Mouse (Mus musculus) ES-E14 (cell line): ENCODE measurements around the gene Capn5. TPM values are rescaled to one million over a fixed set of nuclear protein-coding genes. Genes with fewer than 3 reads are reported as not detected.

Experiments
- DNase-seq: peaks from one replicate; pipeline ENCODE4 v3.0.0-alpha.2; 2013; ENCODE audit warnings: low read depth, low spot score
- H3K27ac ChIP-seq: 2 replicates; pipeline ENCODE4 v1.5.1; 2012; ENCODE audit warnings: low read depth, mild to moderate bottlenecking, low read length, moderate library complexity, mixed read lengths; ENCODE audit not compliant: poor library complexity, insufficient read depth, severe bottlenecking
- H3K36me3 ChIP-seq: 2 replicates; pipeline ENCODE4 v1.6.1; 2012; ENCODE audit warnings: mild to moderate bottlenecking, low read length, moderate library complexity, mixed read lengths; ENCODE audit not compliant: control insufficient read depth, poor library complexity, insufficient read depth, severe bottlenecking
- H3K4me1 ChIP-seq, 2 experiments: fragments of 150-350 bp in 1 of 2; sonication (generic) in 1 of 2; 2 replicates each; pipeline ENCODE4 v1.6.1; 2012; ENCODE audit warnings: low read length in 2 of 2, mild to moderate bottlenecking in 1 of 2, mixed read lengths in 1 of 2; ENCODE audit not compliant: control insufficient read depth in 2 of 2, insufficient read depth in 2 of 2, poor library complexity in 1 of 2
- H3K4me3 ChIP-seq, 2 experiments: fragments of 150-350 bp in 1 of 2; sonication (generic) in 1 of 2; 2 replicates each; pipeline ENCODE4 v1.5.1; 2012; ENCODE audit warnings: low read length in 2 of 2, low read depth in 1 of 2, mild to moderate bottlenecking in 1 of 2, mixed read lengths in 1 of 2; ENCODE audit not compliant: insufficient read depth in 1 of 2, poor library complexity in 1 of 2, severe bottlenecking in 1 of 2
- H3K9ac ChIP-seq: 2 replicates; pipeline ENCODE4 v1.6.1; 2012; ENCODE audit warnings: low read depth, mild to moderate bottlenecking, low read length, mixed read lengths; ENCODE audit not compliant: poor library complexity, insufficient read depth, severe bottlenecking
- H3K9me3 ChIP-seq: fragments of 150-350 bp; sonication (generic); 2 replicates; pipeline ENCODE4 v1.6.1; 2012; ENCODE audit warnings: low read depth, mild to moderate bottlenecking, low read length; ENCODE audit not compliant: control insufficient read depth, insufficient read depth
- CHD2 ChIP-seq: IDR thresholded peaks from 2 replicates; pipeline ENCODE4 v1.6.1; 2014; ENCODE audit warnings: mild to moderate bottlenecking, low read depth, low read length, inconsistent platforms
- HCFC1 ChIP-seq: IDR thresholded peaks from 2 replicates; pipeline ENCODE4 v1.6.1; 2012; ENCODE audit warnings: low read length, inconsistent platforms, borderline replicate concordance; ENCODE audit not compliant: insufficient read depth
- MAFK ChIP-seq: IDR thresholded peaks from 2 replicates; pipeline ENCODE4 v1.6.1; 2014; ENCODE audit warnings: mild to moderate bottlenecking, low read depth, low read length, inconsistent platforms; ENCODE audit not compliant: insufficient read depth
- ZC3H11A ChIP-seq: IDR thresholded peaks from 2 replicates; pipeline ENCODE4 v1.6.1; 2012; ENCODE audit warnings: low read depth, mild to moderate bottlenecking, inconsistent platforms, low read length, borderline replicate concordance
- ZNF384 ChIP-seq: IDR thresholded peaks from 2 replicates; pipeline ENCODE4 v1.6.1; 2012; ENCODE audit warnings: low read depth, low read length, inconsistent platforms
- in situ Hi-C, 2 experiments: fragments of 600-800 bp; cut with MboI; formaldehyde crosslinking; loops; one replicate each; pipeline ENCODE4 v1.15.1; 2025; ENCODE audit warnings: low sequenced_read_pairs in 2 of 2, inconsistent platforms in 1 of 2; ENCODE audit not compliant: unreplicated experiment in 2 of 2
- total RNA-seq: library from RNA; depleted of rRNA; stranded (reverse); fragments of 300-350 nt; gene quantifications from 2 replicates; pipeline ENCODE4 v1.2.3, GENCODE M21; 2012

Capn5 gene
- total RNA-seq, 1 experiment = 5.0 TPM

DNA sequence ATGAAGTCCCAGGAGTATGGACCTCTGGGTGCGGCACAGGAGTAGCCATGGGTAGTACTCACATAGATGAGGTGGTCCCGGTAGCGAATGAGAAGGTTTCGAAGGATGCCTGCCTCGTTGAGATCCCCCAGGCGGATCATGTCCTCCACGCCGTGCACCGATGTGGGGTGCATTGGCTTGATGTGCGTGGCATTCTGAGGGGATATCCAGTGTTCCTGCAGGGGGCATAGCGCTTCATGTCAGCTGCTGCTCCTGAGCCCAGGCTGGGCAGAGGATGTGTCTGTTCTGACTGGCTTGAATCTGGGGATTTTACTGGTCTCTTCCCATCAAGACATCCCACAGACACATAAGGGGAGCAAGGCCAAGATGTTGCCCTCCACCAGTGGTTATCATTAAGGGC lies 75.6 kb downstream of the Capn5 start:
- 0 out of 2 replicates have a peak, but pooled peaks cover 2% of the 10 kb centered on the region for H3K9me3 ChIP-seq
- no peaks in the 10 kb centered on the region for H3K36me3 ChIP-seq
- no peak overlapping the region for H3K9ac ChIP-seq
- no peak for DNase-seq
- H3K4me1 ChIP-seq = peaks cover 0 to 4% of the 10 kb centered on the region in 2 experiments; a peak in 1 of 4 replicates
- in situ Hi-C loops = no loop called here
- 0 out of 4 replicates have a peak overlapping the region, but pooled peaks of 1 of the 2 experiments have one; percentile 15 for H3K4me3 ChIP-seq
- no peak overlapping the region for H3K27ac ChIP-seq
- TF ChIP-seq CHD2 (no peak), ZNF384 (no peak), MAFK (no peak), ZC3H11A (no peak), HCFC1 (no peak)

DNA sequence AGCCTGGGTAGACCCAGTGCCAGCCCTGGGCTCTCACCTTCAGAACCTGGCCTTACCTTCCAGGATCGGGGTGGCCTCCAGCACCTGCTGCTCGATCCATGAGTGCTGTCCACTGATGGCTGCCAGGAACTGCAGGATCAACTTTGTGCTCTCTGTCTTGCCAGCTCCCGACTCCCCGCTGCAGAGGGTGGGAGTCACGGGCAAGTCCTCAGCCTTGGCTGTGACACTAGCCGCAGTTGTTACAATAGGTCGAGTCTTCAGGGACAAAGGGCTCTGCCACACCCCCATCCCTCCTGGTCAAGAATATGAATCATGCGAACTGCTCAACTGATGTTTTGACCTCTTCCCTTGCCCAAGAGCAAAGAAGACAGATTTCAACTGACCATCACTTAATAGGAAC lies 80.5 kb downstream of the Capn5 start:
- H3K4me1 ChIP-seq = no peaks in the 10 kb centered on the region
- no peak overlapping the region for H3K9ac ChIP-seq
- H3K27ac ChIP-seq = no peak overlapping the region
- no peak for DNase-seq
- H3K9me3 ChIP-seq = 0 out of 2 replicates have a peak, but pooled peaks cover 2% of the 10 kb centered on the region
- H3K36me3 ChIP-seq = no peaks in the 10 kb centered on the region
- in situ Hi-C loops = no loop called here
- H3K4me3 ChIP-seq = no peak overlapping the region
- TF ChIP-seq ZNF384 (no peak), MAFK (no peak), CHD2 (no peak), HCFC1 (no peak), ZC3H11A (no peak)

DNA sequence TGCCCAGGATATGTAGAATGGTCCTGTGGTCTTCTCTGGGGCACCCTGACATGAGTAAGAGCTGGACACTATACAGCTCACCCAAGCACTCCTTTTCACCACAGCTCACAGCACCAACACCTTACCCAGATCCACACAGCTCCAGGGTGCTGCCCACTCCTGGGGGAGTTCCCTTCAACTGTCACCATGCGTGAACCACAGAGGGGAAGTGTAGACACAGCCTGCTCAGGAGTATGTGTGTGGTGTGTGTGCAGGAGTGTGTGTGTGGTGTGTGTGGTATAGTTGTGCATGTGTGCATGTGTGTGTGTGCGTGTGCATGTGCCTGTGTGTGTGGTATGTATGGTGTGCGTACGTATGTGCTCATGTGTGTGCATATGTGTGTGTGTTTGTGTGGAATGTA lies 82.2 kb downstream of the Capn5 start:
- H3K9ac ChIP-seq = no peak overlapping the region
- DNase-seq = no peak
- no peak overlapping the region for H3K4me3 ChIP-seq
- in situ Hi-C loops = no loop called here
- H3K9me3 ChIP-seq = 0 out of 2 replicates have a peak, but pooled peaks cover 2% of the 10 kb centered on the region
- H3K4me1 ChIP-seq = no peaks in the 10 kb centered on the region
- H3K27ac ChIP-seq = no peak overlapping the region
- no peaks in the 10 kb centered on the region for H3K36me3 ChIP-seq
- TF ChIP-seq HCFC1 = no peak
- TF ChIP-seq ZC3H11A = no peak
- TF ChIP-seq ZNF384 = no peak
- TF ChIP-seq CHD2 = no peak
- no peak for TF ChIP-seq MAFK

DNA sequence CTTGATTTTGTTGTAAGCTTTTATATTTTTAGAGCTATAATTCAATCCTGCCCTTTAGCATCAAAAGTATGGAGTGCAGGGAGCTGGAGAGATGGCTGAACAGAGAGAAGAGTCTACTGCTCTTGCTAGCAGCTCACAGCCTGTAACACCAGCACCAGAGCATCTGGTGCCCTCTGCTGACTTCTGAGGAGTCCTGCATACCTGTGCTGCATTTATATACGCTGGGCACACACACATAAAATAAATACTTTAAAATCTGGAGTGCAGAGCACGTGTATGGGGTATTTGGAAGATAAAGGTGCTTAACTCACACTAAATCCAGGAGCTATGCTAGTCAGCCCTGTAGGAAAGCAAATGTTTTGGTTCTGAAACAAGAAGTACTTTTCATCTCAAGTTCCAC lies 91.7 kb downstream of the Capn5 start:
- in situ Hi-C loops = no loop called here
- no peak for TF ChIP-seq ZC3H11A
- no peak for TF ChIP-seq CHD2
- TF ChIP-seq MAFK = no peak
- no peak for TF ChIP-seq ZNF384
- no peak for TF ChIP-seq HCFC1
- Histone ChIP-seq H3K36me3 (no peaks in the 10 kb centered on the region), H3K27ac (no peak overlapping the region), H3K4me1 (no peaks in the 10 kb centered on the region), H3K4me3 (no peak overlapping the region), H3K9me3 (no peaks in the 10 kb centered on the region), H3K9ac (no peak overlapping the region)
- no peak for DNase-seq

DNA sequence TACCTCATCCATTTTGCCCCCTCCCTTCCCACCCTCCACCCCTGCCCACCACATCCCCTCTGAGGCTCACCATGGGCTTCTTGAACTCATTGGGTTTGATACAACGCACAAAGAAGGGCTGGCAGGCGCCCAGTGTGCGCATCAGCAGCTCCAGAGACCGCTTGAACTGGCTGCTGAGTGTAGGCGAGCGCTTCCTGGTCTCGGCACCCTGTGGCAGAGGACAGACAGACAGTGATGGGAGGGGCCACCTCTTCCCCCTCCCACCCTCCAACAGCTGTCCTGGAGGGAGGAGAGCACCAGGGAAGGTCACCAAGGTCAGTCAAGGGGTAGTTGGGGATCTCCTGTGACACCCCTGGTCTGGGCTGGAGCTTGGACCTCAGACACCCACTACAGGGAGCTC lies 92.8 kb downstream of the Capn5 start:
- Histone ChIP-seq H3K27ac (no peak overlapping the region), H3K4me1 (no peaks in the 10 kb centered on the region), H3K4me3 (no peak overlapping the region), H3K36me3 (no peaks in the 10 kb centered on the region), H3K9ac (no peak overlapping the region), H3K9me3 (no peaks in the 10 kb centered on the region)
- no peak for TF ChIP-seq ZNF384
- no peak for TF ChIP-seq HCFC1
- no peak for TF ChIP-seq MAFK
- TF ChIP-seq CHD2 = no peak
- no peak for TF ChIP-seq ZC3H11A
- in situ Hi-C loops = no loop called here
- DNase-seq = no peak
